Mouse (Mus musculus) liver, postnatal 0 days (tissue): ENCODE measurements at regions not wholly inside any gene's neighbourhood (a gene's known extent, or its start where the extent isn't known, plus 50 kb on each side); places are given as distances from the start of the nearest gene placed in this dataset.

ENCODE experiments used
- ATAC-seq: fragments of 200-750 bp; cut with Nextera tagmentation; 2 replicates; pipeline ENCODE4 v1.8.0; 2017; ENCODE audit warnings: mild to moderate bottlenecking, moderate library complexity
- DNase-seq: peaks from one replicate; pipeline ENCODE4 v3.0.0-alpha.2; 2016
- H3K27ac ChIP-seq: fragments of 300-500 bp; sonication (generic); 2 replicates; pipeline ENCODE4 v1.5.1; 2014; ENCODE audit warnings: antibody characterized with exemption, moderate library complexity, mild to moderate bottlenecking, low read depth
- H3K27me3 ChIP-seq: fragments of 300-500 bp; sonication (generic); 2 replicates; pipeline ENCODE4 v1.6.1; 2014; ENCODE audit warnings: low read length, control low read depth, mixed read lengths; ENCODE audit not compliant: insufficient read depth
- H3K36me3 ChIP-seq: fragments of 300-500 bp; sonication (generic); replicated peaks from 2 replicates; pipeline ENCODE4 v1.6.1; 2014; ENCODE audit warnings: mild to moderate bottlenecking, control low read depth, low read length, moderate library complexity, mixed read lengths; ENCODE audit not compliant: insufficient read depth
- H3K4me1 ChIP-seq: fragments of 300-500 bp; sonication (generic); 2 replicates; pipeline ENCODE4 v1.6.1; 2014; ENCODE audit warnings: antibody characterized with exemption, mild to moderate bottlenecking, control low read depth; ENCODE audit not compliant: insufficient read depth
- H3K4me2 ChIP-seq: fragments of 300-500 bp; sonication (generic); 2 replicates; pipeline ENCODE4 v1.6.1; 2014; ENCODE audit warnings: low read depth, mild to moderate bottlenecking, low read length, moderate library complexity, mixed read lengths
- H3K4me3 ChIP-seq: fragments of 300-500 bp; sonication (generic); 2 replicates; pipeline ENCODE4 v1.5.1; 2014; ENCODE audit warnings: low read depth, low read length
- H3K9ac ChIP-seq: fragments of 300-500 bp; sonication (generic); replicated peaks from 2 replicates; pipeline ENCODE4 v1.6.1; 2014; ENCODE audit warnings: mild to moderate bottlenecking, moderate library complexity
- H3K9me3 ChIP-seq: fragments of 300-500 bp; sonication (generic); 2 replicates; pipeline ENCODE4 v1.6.1; 2016; ENCODE audit warnings: mild to moderate bottlenecking, control low read depth, low read length, mixed read lengths
- CTCF ChIP-seq: sonication (generic); IDR thresholded peaks from 2 replicates; pipeline ENCODE4 v1.5.1; 2016; ENCODE audit warnings: antibody characterized with exemption, low read depth
- EP300 ChIP-seq: IDR thresholded peaks from 2 replicates; pipeline ENCODE4 v1.6.1; 2016; ENCODE audit warnings: antibody characterized with exemption, low read depth, mild to moderate bottlenecking
- WGBS: fragments of 180-500 bp; shearing (Covaris S2); extraction: QIAGEN DNeasy Blood & Tissue Kit; methylation state at CpG from one replicate; pipeline ENCODE4 v1.1.7; 2014; ENCODE audit not compliant: insufficient replicate concordance; 5-methylcytosine and 5-hydroxymethylcytosine counted together

DNA sequence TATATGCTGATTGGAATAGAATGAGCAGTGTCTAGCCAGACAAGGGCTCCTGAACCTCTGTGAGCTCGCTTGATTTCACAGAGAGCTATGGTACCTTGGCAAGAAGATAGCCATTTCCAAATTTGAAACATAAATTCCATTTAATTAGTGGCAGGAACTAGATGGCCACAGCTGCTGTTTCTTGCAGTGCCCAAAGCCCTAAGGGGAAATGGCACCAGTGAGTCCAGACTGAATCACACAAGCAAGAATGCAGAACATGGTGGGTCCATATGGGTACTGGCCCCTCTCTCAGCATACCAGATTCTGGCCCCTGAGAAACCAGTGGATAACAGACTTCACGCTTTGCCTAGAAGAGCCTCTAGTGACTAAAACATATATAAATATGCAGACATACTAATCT lies 246.2 kb upstream of the Kirrel3 start:
- Histone ChIP-seq H3K9ac (no peak overlapping the region), H3K4me3 (no peak overlapping the region), H3K27ac (no peak overlapping the region), H3K9me3 (no peaks in the 10 kb centered on the region), H3K4me2 (no peak overlapping the region), H3K36me3 (no peaks in the 10 kb centered on the region), H3K4me1 (no peaks in the 10 kb centered on the region), H3K27me3 (no peaks in the 10 kb centered on the region)
- no peak for ATAC-seq
- 69% methylated on average over 2 of the region's 2 CpGs for WGBS
- DNase-seq, result no peak
- TF ChIP-seq CTCF (no peak), EP300 (no peak)

DNA sequence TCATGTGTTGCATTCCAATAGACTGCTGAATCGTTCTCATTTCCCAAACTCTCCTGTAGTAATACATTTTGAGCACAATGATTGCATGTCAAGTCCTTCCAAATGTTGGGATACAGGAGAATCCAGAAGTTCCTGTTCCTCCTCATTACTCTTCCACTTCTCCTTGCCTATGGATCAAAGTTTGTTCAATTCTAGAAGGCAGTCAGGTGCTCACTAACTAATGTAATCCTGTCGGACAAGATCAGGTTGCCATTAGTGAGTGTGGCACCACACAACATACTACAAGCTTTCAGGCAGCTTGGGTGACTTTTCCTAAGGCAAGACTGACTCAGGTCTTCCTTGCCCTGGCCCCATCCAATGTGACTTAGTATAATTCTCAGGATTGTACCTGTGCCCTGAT lies 242.0 kb upstream of the Kirrel3 start:
- WGBS, result 51% methylated on average over 2 of the region's 2 CpGs
- H3K36me3 ChIP-seq, result no peaks in the 10 kb centered on the region
- H3K27ac ChIP-seq, result no peak overlapping the region
- no peak for TF ChIP-seq EP300
- no peaks in the 10 kb centered on the region for H3K4me1 ChIP-seq
- DNase-seq (no peak), ATAC-seq (no peak)
- H3K4me3 ChIP-seq, result no peak overlapping the region
- no peak overlapping the region for H3K9ac ChIP-seq
- H3K9me3 ChIP-seq, result no peaks in the 10 kb centered on the region
- no peak overlapping the region for H3K4me2 ChIP-seq
- H3K27me3 ChIP-seq, result no peaks in the 10 kb centered on the region

DNA sequence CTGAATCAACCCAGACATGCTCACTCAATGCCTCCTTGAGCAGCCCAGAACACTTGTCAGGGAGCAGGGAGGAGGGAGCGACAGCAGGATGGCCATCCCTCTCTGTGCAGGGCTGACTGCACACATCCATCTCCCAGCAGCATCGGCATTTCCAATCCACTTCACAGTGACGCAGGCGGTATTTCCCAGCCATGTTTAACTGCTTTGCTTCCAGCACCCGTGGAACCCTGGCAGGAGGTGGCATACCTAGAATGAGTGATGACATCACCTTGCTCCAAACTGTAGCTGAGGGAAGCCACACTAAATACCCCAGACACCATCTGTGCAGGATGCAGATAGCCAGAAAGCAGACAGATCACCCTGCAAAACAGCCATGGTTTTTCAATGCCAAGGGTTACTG lies 241.1 kb upstream of the Kirrel3 start:
- WGBS, result 79% methylated on average over 5 of the region's 5 CpGs
- Histone ChIP-seq H3K27me3 (no peaks in the 10 kb centered on the region), H3K4me2 (no peak overlapping the region), H3K4me1 (no peaks in the 10 kb centered on the region), H3K9me3 (no peaks in the 10 kb centered on the region), H3K36me3 (no peaks in the 10 kb centered on the region), H3K27ac (no peak overlapping the region), H3K4me3 (no peak overlapping the region), H3K9ac (no peak overlapping the region)
- ATAC-seq, result no peak
- no peak for DNase-seq
- TF ChIP-seq EP300, result no peak
- no peak for TF ChIP-seq CTCF

DNA sequence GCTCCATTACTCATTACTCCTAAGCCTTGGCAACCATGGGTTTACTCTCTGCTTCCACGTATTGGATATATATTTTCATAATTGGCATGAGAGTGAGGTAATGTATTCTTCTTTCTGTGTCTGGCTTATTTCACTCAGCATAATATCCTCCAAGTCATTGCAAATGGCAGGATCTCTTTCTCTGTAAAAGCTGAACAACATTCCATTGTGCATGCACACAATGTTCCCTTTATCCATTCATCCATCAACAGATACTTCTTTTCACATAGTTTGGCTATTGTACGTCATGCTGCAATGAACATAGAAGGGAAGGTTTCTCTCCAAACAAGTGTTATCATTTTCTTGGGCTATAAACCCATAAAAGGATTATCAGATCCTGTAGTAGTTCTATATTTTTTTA lies 232.9 kb upstream of the Kirrel3 start:
- WGBS, result 78% methylated on average over 2 of the region's 2 CpGs
- Histone ChIP-seq H3K36me3 (no peaks in the 10 kb centered on the region), H3K27ac (no peak overlapping the region), H3K27me3 (no peaks in the 10 kb centered on the region), H3K4me3 (no peak overlapping the region), H3K9ac (no peak overlapping the region), H3K9me3 (no peaks in the 10 kb centered on the region), H3K4me1 (no peaks in the 10 kb centered on the region), H3K4me2 (no peak overlapping the region)
- DNase-seq (no peak), ATAC-seq (no peak)
- TF ChIP-seq CTCF, result no peak
- no peak for TF ChIP-seq EP300

DNA sequence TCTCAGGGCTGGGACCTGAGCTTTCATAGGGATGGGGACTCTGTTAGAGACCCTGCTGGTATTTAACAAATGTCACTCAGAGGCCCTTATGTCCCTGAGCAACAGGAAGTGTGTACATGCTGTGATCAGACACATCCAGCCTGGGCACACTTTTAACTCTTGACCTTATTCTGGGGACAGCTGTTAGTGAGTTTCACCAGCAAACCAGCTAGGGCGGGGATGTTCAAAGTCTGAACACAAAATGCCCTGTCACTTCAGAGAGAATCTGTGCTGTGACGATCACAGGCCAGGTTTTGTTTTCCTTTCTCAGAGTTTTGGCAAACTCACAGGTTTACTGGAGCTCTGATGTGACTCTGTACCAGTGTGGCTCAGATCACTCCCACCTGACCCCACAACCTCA lies 227.2 kb upstream of the Kirrel3 start:
- no peaks in the 10 kb centered on the region for H3K9me3 ChIP-seq
- H3K9ac ChIP-seq, result no peak overlapping the region
- peak; percentile 70 for ATAC-seq
- H3K4me3 ChIP-seq, result no peak overlapping the region
- no peaks in the 10 kb centered on the region for H3K36me3 ChIP-seq
- DNase-seq, result no peak
- TF ChIP-seq EP300 (no peak), CTCF (no peak)
- no peaks in the 10 kb centered on the region for H3K27me3 ChIP-seq
- H3K4me1 ChIP-seq, result no peaks in the 10 kb centered on the region
- no peak overlapping the region for H3K4me2 ChIP-seq
- H3K27ac ChIP-seq, result no peak overlapping the region
- WGBS, result 59% methylated on average over 2 of the region's 2 CpGs

DNA sequence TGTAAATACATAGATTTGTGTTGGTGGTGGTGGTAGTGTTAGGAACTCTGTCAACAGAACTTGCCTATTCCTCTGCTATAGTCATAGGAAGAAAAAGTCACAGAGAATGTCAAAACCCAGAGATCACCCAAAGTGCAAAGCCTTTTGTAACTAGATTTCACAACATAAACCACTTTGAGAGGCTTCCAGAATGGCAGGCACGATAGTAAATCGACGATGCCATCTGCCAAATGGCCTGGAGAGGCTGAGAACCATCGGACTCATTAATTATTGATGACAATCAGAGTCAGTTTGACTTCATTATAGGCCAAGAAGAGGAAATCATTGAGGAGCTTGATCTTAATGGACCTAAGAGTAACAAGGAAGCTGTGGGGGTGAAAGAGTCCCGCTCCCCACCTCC lies 207.6 kb upstream of the Kirrel3 start:
- 78% methylated on average over 5 of the region's 5 CpGs for WGBS
- H3K9ac ChIP-seq, result no peak overlapping the region
- no peaks in the 10 kb centered on the region for H3K4me1 ChIP-seq
- DNase-seq (no peak), ATAC-seq (no peak)
- H3K27me3 ChIP-seq, result no peaks in the 10 kb centered on the region
- no peak for TF ChIP-seq EP300
- no peak for TF ChIP-seq CTCF
- no peak overlapping the region for H3K4me2 ChIP-seq
- no peak overlapping the region for H3K27ac ChIP-seq
- no peak overlapping the region for H3K4me3 ChIP-seq
- no peaks in the 10 kb centered on the region for H3K9me3 ChIP-seq
- no peaks in the 10 kb centered on the region for H3K36me3 ChIP-seq

DNA sequence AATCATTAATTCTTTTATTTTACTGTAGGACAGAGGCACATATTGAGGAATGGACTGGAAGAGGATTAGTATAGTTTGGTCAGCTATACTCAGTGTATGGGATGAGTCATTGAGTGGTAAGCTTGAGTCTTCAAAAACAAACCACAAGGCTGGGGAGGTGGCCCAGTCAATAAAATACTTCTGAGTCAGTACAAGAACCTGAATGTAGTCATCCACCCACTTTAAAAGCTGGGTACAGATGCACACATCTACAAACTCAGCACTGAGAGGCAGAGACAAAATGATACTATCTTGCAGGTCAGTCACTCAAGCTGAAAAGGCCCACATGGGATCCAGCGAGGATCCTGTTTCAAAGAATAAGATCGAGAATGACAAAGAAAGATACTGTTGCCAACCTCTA lies 206.3 kb upstream of the Kirrel3 start:
- no peak for TF ChIP-seq CTCF
- Histone ChIP-seq H3K27ac (no peak overlapping the region), H3K9me3 (no peaks in the 10 kb centered on the region), H3K27me3 (no peaks in the 10 kb centered on the region), H3K4me2 (no peak overlapping the region), H3K4me1 (no peaks in the 10 kb centered on the region), H3K36me3 (no peaks in the 10 kb centered on the region), H3K4me3 (no peak overlapping the region), H3K9ac (no peak overlapping the region)
- no peak for ATAC-seq
- DNase-seq, result no peak
- 87% methylated on average over 2 of the region's 2 CpGs for WGBS
